Mouse (Mus musculus) T-helper 1 cell (primary cell): ENCODE measurements around the gene Rrp9.

Experiments used
- in situ Hi-C: fragments of 300-600 bp; cut with MboI, MseI; formaldehyde crosslinking; loops from one replicate; pipeline ENCODE4 v1.15.1; 2025; ENCODE audit warnings: high pct_unique_total_duplicates

The Rrp9 gene

GRCm38 (mm10) chr9:106519433-106519832 lies 43.7 kb downstream of the Rrp9 start:
- in situ Hi-C loops: no loop called here

- in situ Hi-C loops: loop anchor here (10.0 kb wide), 1 partner anchor 675 kb away; no protein-coding TSS in a partner anchor
Measured at GRCm38 (mm10) chr9:106519909-106520308, 44.1 kb downstream of the Rrp9 start.

- in situ Hi-C loops: no loop called here
Measured at GRCm38 (mm10) chr9:106531833-106532232, 56.1 kb downstream of the Rrp9 start.

- in situ Hi-C loops: no loop called here
Measured at GRCm38 (mm10) chr9:106534296-106534695, 58.5 kb downstream of the Rrp9 start.

- in situ Hi-C loops: no loop called here
Measured at GRCm38 (mm10) chr9:106534975-106535374, 59.2 kb downstream of the Rrp9 start.
